In the genomic region with DNA sequence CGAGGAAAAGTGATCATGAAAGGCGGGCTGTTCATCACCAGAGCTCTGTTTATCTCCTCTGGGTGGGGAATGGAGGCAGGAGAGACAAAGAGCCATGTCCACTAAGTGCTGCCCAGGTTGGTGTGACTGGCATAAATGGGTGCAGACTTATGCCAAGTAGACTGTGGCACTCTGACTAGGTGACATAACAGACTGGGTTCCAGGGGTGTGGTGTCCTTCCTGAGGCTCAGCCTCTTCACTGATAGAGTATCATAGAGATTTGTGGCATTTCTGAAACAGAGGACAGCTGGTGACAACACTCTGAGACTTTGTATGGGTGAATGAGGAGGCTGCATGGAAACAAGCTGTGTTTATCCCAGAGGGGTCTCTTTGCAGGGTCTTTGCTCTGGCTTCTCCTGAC, we compare ENCODE assay signal across 30 mouse cellular contexts.
A peak's percentile ranks its signal among the peaks of the same experiment; 100 is the strongest.
DNase-seq lines count a peak whose midpoint lies in the region; ATAC-seq and TF ChIP-seq lines count a peak whose summit lies in the region.
"Had no signal": no experiment of that assay in that cellular context is flagged by ENCODE, and none has a peak within 500 bp of the region (broad histone marks: within the 10 kb centered on the region; RNA-seq: fewer than 3 reads in every experiment).

No protein-coding gene starts in this region.

- no peak for TF ChIP-seq CTCF in hindbrain, postnatal 0 days (IDR thresholded peaks at IDR 0.05; ENCODE audit: low read depth)
- no peak for TF ChIP-seq CTCF in liver, postnatal 0 days (IDR thresholded peaks at IDR 0.05; ENCODE audit: low read depth)

- H3K4me2 ChIP-seq in hindbrain, embryonic 13.5 days, result no peak overlapping the region
- H3K4me2 ChIP-seq in hindbrain, postnatal 0 days (ENCODE audit: low read depth, low read length), result no peak overlapping the region
- peak overlapping the region; percentile 43 for H3K4me2 ChIP-seq in liver, embryonic 12.5 days
- no peak overlapping the region for H3K4me2 ChIP-seq in liver, postnatal 0 days (ENCODE audit: low read depth, low read length)
- H3K4me2 ChIP-seq in kidney, embryonic 16.5 days (replicated peaks; ENCODE audit: low read depth, low read length), result no peak overlapping the region
- H3K4me2 ChIP-seq: forebrain, embryonic 13.5 days; heart, embryonic 11.5 days; hindbrain, embryonic 14.5 days; kidney, embryonic 15.5 days; limb, embryonic 15.5 days; lung, embryonic 15.5 days had no signal

- peaks cover 56% of the 10 kb centered on the region for H3K36me3 ChIP-seq in hindbrain, embryonic 13.5 days
- H3K36me3 ChIP-seq in hindbrain, postnatal 0 days (ENCODE audit: insufficient read depth, low read length), result peaks cover 21% of the 10 kb centered on the region
- peaks cover 68% of the 10 kb centered on the region for H3K36me3 ChIP-seq in liver, embryonic 12.5 days
- H3K36me3 ChIP-seq in liver, postnatal 0 days (replicated peaks; ENCODE audit: insufficient read depth, low read length), result peaks cover 19% of the 10 kb centered on the region
- H3K36me3 ChIP-seq in kidney, embryonic 16.5 days (ENCODE audit: insufficient read depth, low read length), result peaks cover 31% of the 10 kb centered on the region

- no peak for ATAC-seq in hindbrain, embryonic 13.5 days (ENCODE audit: low FRiP score)
- no peak for ATAC-seq in hindbrain, postnatal 0 days
- ATAC-seq in erythroid progenitor cell, adult 5-6 weeks (replicated peaks; ENCODE audit: low FRiP score, poor library complexity, severe bottlenecking), result 0 out of 2 replicates have a peak, but pooled peaks have one; percentile 12
- peak; percentile 54 for ATAC-seq in liver, embryonic 12.5 days
- peak; percentile 27 for ATAC-seq in liver, postnatal 0 days
- no peak for ATAC-seq in kidney, embryonic 16.5 days (ENCODE audit: low FRiP score, low TSS enrichment)
- ATAC-seq: forebrain, embryonic 13.5 days; inflammation-experienced regulatory T-cells, adult 6 months; midbrain, embryonic 16.5 days had no signal

- H3K27ac ChIP-seq in hindbrain, embryonic 13.5 days, result peak overlapping the region; percentile 18; the same call in 1 of the 2 replicates
- H3K27ac ChIP-seq in hindbrain, postnatal 0 days, result no peak overlapping the region
- H3K27ac ChIP-seq in liver, embryonic 12.5 days, result peak overlapping the region; percentile 70
- H3K27ac ChIP-seq in liver, postnatal 0 days (ENCODE audit: low read depth), result no peak overlapping the region
- no peak overlapping the region for H3K27ac ChIP-seq in kidney, embryonic 16.5 days (ENCODE audit: low read length)
- H3K27ac ChIP-seq: forebrain, embryonic 13.5 days; hindbrain, embryonic 14.5 days; kidney, embryonic 15.5 days; left cerebral cortex, adult 2 months; limb, embryonic 15.5 days; lung, embryonic 15.5 days had no signal

- no peaks in the 10 kb centered on the region for H3K27me3 ChIP-seq in hindbrain, embryonic 13.5 days
- H3K27me3 ChIP-seq in hindbrain, postnatal 0 days (ENCODE audit: insufficient read depth, low read length), result no peaks in the 10 kb centered on the region
- H3K27me3 ChIP-seq in liver, embryonic 12.5 days (replicated peaks), result no peaks in the 10 kb centered on the region
- no peaks in the 10 kb centered on the region for H3K27me3 ChIP-seq in liver, postnatal 0 days (ENCODE audit: insufficient read depth, low read length)
- H3K27me3 ChIP-seq in kidney, embryonic 16.5 days (ENCODE audit: insufficient read depth, low read length), result no peaks in the 10 kb centered on the region
- H3K27me3 ChIP-seq: forebrain, embryonic 13.5 days; kidney, embryonic 15.5 days; limb, embryonic 15.5 days; lung, embryonic 15.5 days; megakaryocyte, embryonic 14.5 days had no signal

- no peak overlapping the region for H3K4me3 ChIP-seq in hindbrain, embryonic 13.5 days
- H3K4me3 ChIP-seq in hindbrain, postnatal 0 days (ENCODE audit: low read length), result no peak overlapping the region
- no peak overlapping the region for H3K4me3 ChIP-seq in liver, embryonic 12.5 days
- H3K4me3 ChIP-seq in liver, postnatal 0 days (ENCODE audit: low read depth, low read length), result no peak overlapping the region
- H3K4me3 ChIP-seq in kidney, embryonic 16.5 days (ENCODE audit: low read length), result no peak overlapping the region
- H3K4me3 ChIP-seq: erythroblast, embryonic 14.5 days; forebrain, embryonic 13.5 days; kidney, embryonic 15.5 days; left cerebral cortex, adult 2 months; limb, embryonic 15.5 days; lung, embryonic 15.5 days; megakaryocyte, embryonic 14.5 days had no signal

- H3K4me1 ChIP-seq in hindbrain, embryonic 13.5 days (replicated peaks), result peaks cover 28% of the 10 kb centered on the region
- H3K4me1 ChIP-seq in hindbrain, postnatal 0 days (ENCODE audit: insufficient read depth, low read length), result 0 out of 2 replicates have a peak, but pooled peaks cover 4% of the 10 kb centered on the region
- H3K4me1 ChIP-seq in liver, embryonic 12.5 days, result peaks cover 67% of the 10 kb centered on the region
- no peaks in the 10 kb centered on the region for H3K4me1 ChIP-seq in liver, postnatal 0 days (ENCODE audit: insufficient read depth)
- H3K4me1 ChIP-seq in kidney, embryonic 16.5 days (ENCODE audit: insufficient read depth, low read length), result peaks cover 8% of the 10 kb centered on the region; the same call in 1 of the 2 replicates
- H3K4me1 ChIP-seq: lung, embryonic 15.5 days had no signal

- H3K9me3 ChIP-seq in hindbrain, embryonic 13.5 days, result no peaks in the 10 kb centered on the region
- no peaks in the 10 kb centered on the region for H3K9me3 ChIP-seq in hindbrain, postnatal 0 days (ENCODE audit: low read length)
- no peaks in the 10 kb centered on the region for H3K9me3 ChIP-seq in liver, embryonic 12.5 days (replicated peaks)
- no peaks in the 10 kb centered on the region for H3K9me3 ChIP-seq in liver, postnatal 0 days (ENCODE audit: low read length)
- no peaks in the 10 kb centered on the region for H3K9me3 ChIP-seq in kidney, embryonic 16.5 days (ENCODE audit: low read length)
- H3K9me3 ChIP-seq: forebrain, embryonic 13.5 days; kidney, embryonic 15.5 days; limb, embryonic 15.5 days; lung, embryonic 15.5 days; megakaryocyte, embryonic 14.5 days had no signal

- WGBS in hindbrain, embryonic 13.5 days, result 72% methylated on average over 2 of the region's 2 CpGs
- WGBS in hindbrain, postnatal 0 days, result 69% methylated on average over 2 of the region's 2 CpGs
- WGBS in liver, embryonic 12.5 days (ENCODE audit: insufficient replicate concordance), result 26% methylated on average over 2 of the region's 2 CpGs
- WGBS in liver, postnatal 0 days (ENCODE audit: insufficient replicate concordance), result 29% methylated on average over 2 of the region's 2 CpGs
- 27% methylated on average over 2 of the region's 2 CpGs for WGBS in kidney, embryonic 16.5 days

- no peak overlapping the region for H3K9ac ChIP-seq in hindbrain, embryonic 13.5 days
- no peak overlapping the region for H3K9ac ChIP-seq in hindbrain, postnatal 0 days (replicated peaks; ENCODE audit: low read length)
- no peak overlapping the region for H3K9ac ChIP-seq in liver, embryonic 12.5 days
- H3K9ac ChIP-seq in liver, postnatal 0 days (replicated peaks), result no peak overlapping the region
- H3K9ac ChIP-seq in kidney, embryonic 16.5 days (replicated peaks; ENCODE audit: low read length), result no peak overlapping the region
- H3K9ac ChIP-seq: forebrain, embryonic 13.5 days; hindbrain, embryonic 14.5 days; kidney, embryonic 15.5 days; limb, embryonic 15.5 days; lung, embryonic 15.5 days had no signal

- TF ChIP-seq EP300 in liver, postnatal 0 days (IDR thresholded peaks at IDR 0.05; ENCODE audit: low read depth), result no peak

- no peak for DNase-seq in hindbrain, postnatal 0 days (ENCODE audit: low spot score)
- DNase-seq in liver, postnatal 0 days, result no peak
- DNase-seq in testis, postnatal 14 days (ENCODE audit: low spot score), result no peak
- no peak for DNase-seq in kidney, postnatal 14 days
- DNase-seq: adrenal gland, postnatal 36 days; cerebellum, adult 18-20 months; cerebellum, postnatal 10 days; gastrocnemius, postnatal 10 days; heart, postnatal 4 days; kidney, adult 11 months; lung, postnatal 36 days; right cerebral cortex, adult 18-20 months; spleen, adult 18-20 months; thymus, adult 18-20 months; thymus, postnatal 25 days had no signal

Comparison
In these comparisons a context has a peak if more than half of its experiments do, and no peak if none do; other contexts are left out.
1. H3K27ac ChIP-seq: peak in hindbrain, embryonic 13.5 days (single experiment) and liver, embryonic 12.5 days (single experiment); none in hindbrain, postnatal 0 days (single experiment), liver, postnatal 0 days (single experiment) and kidney, embryonic 16.5 days (single experiment).
2. ATAC-seq: peak in erythroid progenitor cell, adult 5-6 weeks (single experiment), liver, embryonic 12.5 days (single experiment) and liver, postnatal 0 days (single experiment); none in hindbrain, embryonic 13.5 days (single experiment), hindbrain, postnatal 0 days (single experiment) and kidney, embryonic 16.5 days (single experiment).